ENCODE assay signal across 9 mouse cellular contexts in the genomic region with DNA sequence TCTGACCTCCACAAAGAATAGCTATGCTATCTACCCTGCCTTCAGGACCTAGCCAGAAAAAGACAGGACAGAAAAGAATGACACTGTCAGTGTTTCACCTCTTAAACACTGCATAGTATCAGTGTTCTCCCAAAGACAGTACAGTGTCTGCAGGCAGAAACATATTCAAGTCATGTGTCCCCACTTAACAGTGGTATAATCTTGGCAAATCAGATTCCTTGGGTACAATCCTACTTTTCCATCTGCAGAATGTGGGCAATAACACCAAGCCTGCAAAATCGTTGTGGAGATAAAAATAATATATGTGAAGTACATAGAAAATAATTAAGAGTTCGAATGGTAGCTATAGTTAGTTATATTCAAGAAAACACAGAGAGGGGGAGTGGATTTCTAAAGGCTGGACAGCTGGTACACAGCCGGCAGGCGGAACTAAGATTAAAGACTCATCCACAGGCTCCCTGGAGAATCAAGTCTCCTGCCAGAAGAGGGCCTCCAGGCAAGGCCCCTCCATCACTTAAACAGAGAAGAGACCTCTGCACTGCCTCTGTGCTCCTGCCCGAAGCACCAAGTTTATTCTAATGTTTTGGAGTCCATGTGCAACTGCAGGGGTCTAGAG. TPM values are rescaled to one million over a fixed set of nuclear protein-coding genes. Genes with fewer than 3 reads are reported as not detected.
DNase-seq lines count a peak whose midpoint lies in the region; ATAC-seq and TF ChIP-seq lines count a peak whose summit lies in the region.
"Had no signal": no experiment of that assay in that cellular context is flagged by ENCODE, and none has a peak within 500 bp of the region (broad histone marks: within the 10 kb centered on the region; RNA-seq: fewer than 3 reads in every experiment).

No protein-coding gene starts in this region.

- no peak for TF ChIP-seq CTCF in hindbrain, postnatal 0 days (IDR thresholded peaks at IDR 0.05; ENCODE audit: low read depth)

- peak; percentile 26 for DNase-seq in hindbrain, postnatal 0 days (ENCODE audit: low spot score)
- DNase-seq in layer of hippocampus, postnatal 10 days (ENCODE audit: low spot score in 2 of 2), result peak; percentile 10 to 27
- peak; percentile 31 for DNase-seq in right cerebral cortex, postnatal 14 days

- no peaks in the 10 kb centered on the region for H3K36me3 ChIP-seq in hindbrain, postnatal 0 days (ENCODE audit: insufficient read depth, low read length)
- H3K36me3 ChIP-seq in hindbrain, embryonic 12.5 days, result no peaks in the 10 kb centered on the region
- no peaks in the 10 kb centered on the region for H3K36me3 ChIP-seq in intestine, embryonic 16.5 days (ENCODE audit: control insufficient read depth, insufficient read depth, low read length)
- H3K36me3 ChIP-seq in kidney, embryonic 16.5 days (ENCODE audit: insufficient read depth, low read length), result no peaks in the 10 kb centered on the region
- no peaks in the 10 kb centered on the region for H3K36me3 ChIP-seq in forebrain, embryonic 13.5 days (ENCODE audit: poor library complexity, severe bottlenecking)
- H3K36me3 ChIP-seq: neural tube, embryonic 12.5 days had no signal

- no peaks in the 10 kb centered on the region for H3K4me1 ChIP-seq in hindbrain, postnatal 0 days (ENCODE audit: insufficient read depth, low read length)
- no peaks in the 10 kb centered on the region for H3K4me1 ChIP-seq in hindbrain, embryonic 12.5 days
- no peaks in the 10 kb centered on the region for H3K4me1 ChIP-seq in intestine, embryonic 16.5 days (ENCODE audit: control insufficient read depth, insufficient read depth, low read length)
- no peaks in the 10 kb centered on the region for H3K4me1 ChIP-seq in kidney, embryonic 16.5 days (ENCODE audit: insufficient read depth, low read length)
- H3K4me1 ChIP-seq in forebrain, embryonic 13.5 days, result no peaks in the 10 kb centered on the region
- H3K4me1 ChIP-seq: neural tube, embryonic 12.5 days had no signal

- H3K4me2 ChIP-seq in hindbrain, postnatal 0 days (ENCODE audit: low read depth, low read length), result no peak overlapping the region
- H3K4me2 ChIP-seq in hindbrain, embryonic 12.5 days (replicated peaks), result no peak overlapping the region
- no peak overlapping the region for H3K4me2 ChIP-seq in intestine, embryonic 16.5 days (ENCODE audit: low read depth, low read length)
- no peak overlapping the region for H3K4me2 ChIP-seq in kidney, embryonic 16.5 days (replicated peaks; ENCODE audit: low read depth, low read length)
- no peak overlapping the region for H3K4me2 ChIP-seq in forebrain, embryonic 13.5 days
- H3K4me2 ChIP-seq: neural tube, embryonic 12.5 days had no signal

- no peaks in the 10 kb centered on the region for H3K9me3 ChIP-seq in hindbrain, postnatal 0 days (ENCODE audit: low read length)
- no peaks in the 10 kb centered on the region for H3K9me3 ChIP-seq in hindbrain, embryonic 12.5 days (replicated peaks)
- no peaks in the 10 kb centered on the region for H3K9me3 ChIP-seq in intestine, embryonic 16.5 days (ENCODE audit: control insufficient read depth, low read length)
- H3K9me3 ChIP-seq in kidney, embryonic 16.5 days (ENCODE audit: low read length), result no peaks in the 10 kb centered on the region
- H3K9me3 ChIP-seq in forebrain, embryonic 13.5 days (replicated peaks), result no peaks in the 10 kb centered on the region
- H3K9me3 ChIP-seq: neural tube, embryonic 12.5 days had no signal

- H3K4me3 ChIP-seq in hindbrain, postnatal 0 days (ENCODE audit: low read length), result no peak overlapping the region
- H3K4me3 ChIP-seq in hindbrain, embryonic 12.5 days, result no peak overlapping the region
- no peak overlapping the region for H3K4me3 ChIP-seq in intestine, embryonic 16.5 days (ENCODE audit: low read length)
- H3K4me3 ChIP-seq in kidney, embryonic 16.5 days (ENCODE audit: low read length), result no peak overlapping the region
- H3K4me3 ChIP-seq in forebrain, embryonic 13.5 days, result no peak overlapping the region
- H3K4me3 ChIP-seq: neural tube, embryonic 12.5 days had no signal

- H3K27ac ChIP-seq in hindbrain, postnatal 0 days, result no peak overlapping the region
- H3K27ac ChIP-seq in hindbrain, embryonic 12.5 days, result no peak overlapping the region
- H3K27ac ChIP-seq in intestine, embryonic 16.5 days (ENCODE audit: low read length), result no peak overlapping the region
- H3K27ac ChIP-seq in kidney, embryonic 16.5 days (ENCODE audit: low read length), result no peak overlapping the region
- H3K27ac ChIP-seq in forebrain, embryonic 13.5 days, result no peak overlapping the region
- H3K27ac ChIP-seq: neural tube, embryonic 12.5 days had no signal

- WGBS in hindbrain, postnatal 0 days, result 53% methylated on average over 5 of the region's 5 CpGs
- 70% methylated on average over 5 of the region's 5 CpGs for WGBS in hindbrain, embryonic 12.5 days
- 54% methylated on average over 5 of the region's 5 CpGs for WGBS in intestine, embryonic 16.5 days
- 67% methylated on average over 5 of the region's 5 CpGs for WGBS in kidney, embryonic 16.5 days
- 75% methylated on average over 5 of the region's 5 CpGs for WGBS in forebrain, embryonic 13.5 days

- no peak overlapping the region for H3K9ac ChIP-seq in hindbrain, postnatal 0 days (replicated peaks; ENCODE audit: low read length)
- no peak overlapping the region for H3K9ac ChIP-seq in hindbrain, embryonic 12.5 days
- H3K9ac ChIP-seq in intestine, embryonic 16.5 days (ENCODE audit: low read depth, low read length), result no peak overlapping the region
- H3K9ac ChIP-seq in kidney, embryonic 16.5 days (replicated peaks; ENCODE audit: low read length), result no peak overlapping the region
- H3K9ac ChIP-seq in forebrain, embryonic 13.5 days, result no peak overlapping the region
- H3K9ac ChIP-seq: neural tube, embryonic 12.5 days had no signal

- no peaks in the 10 kb centered on the region for H3K27me3 ChIP-seq in hindbrain, postnatal 0 days (ENCODE audit: insufficient read depth, low read length)
- no peaks in the 10 kb centered on the region for H3K27me3 ChIP-seq in hindbrain, embryonic 12.5 days
- no peaks in the 10 kb centered on the region for H3K27me3 ChIP-seq in intestine, embryonic 16.5 days (replicated peaks; ENCODE audit: control insufficient read depth, insufficient read depth, low read length)
- H3K27me3 ChIP-seq in kidney, embryonic 16.5 days (ENCODE audit: insufficient read depth, low read length), result no peaks in the 10 kb centered on the region
- H3K27me3 ChIP-seq in forebrain, embryonic 13.5 days, result no peaks in the 10 kb centered on the region
- H3K27me3 ChIP-seq: neural tube, embryonic 12.5 days had no signal

- ATAC-seq in hindbrain, postnatal 0 days, result 0 out of 2 replicates have a peak, but pooled peaks have one; percentile 35
- ATAC-seq in hindbrain, embryonic 12.5 days (ENCODE audit: low FRiP score), result no peak
- ATAC-seq in common myeloid progenitor, adult 5-6 weeks (replicated peaks; ENCODE audit: low read depth, poor library complexity, severe bottlenecking), result peak; percentile 30; the same call in 1 of the 2 replicates
- ATAC-seq in intestine, embryonic 16.5 days, result no peak
- ATAC-seq in kidney, embryonic 16.5 days (ENCODE audit: low FRiP score, low TSS enrichment), result no peak
- ATAC-seq in forebrain, embryonic 13.5 days, result no peak

RNA-seq across cellular contexts. Expression of a gene that starts 53.4 kb away (rescaled TPM):
- 21.6 and 33.1 TPM in 2 replicates for total RNA-seq in hindbrain, postnatal 0 days (2014; rRNA removed)
- 23.5 and 24.3 TPM in 2 replicates for polyA plus RNA-seq in hindbrain, postnatal 0 days (2015; fragmentation: Nextera tagmentation; extraction: Ambion mirVana)
- 44.7 and 50.0 TPM in 2 replicates for polyA plus RNA-seq in hindbrain, embryonic 12.5 days (2016; fragmentation: Nextera tagmentation; extraction: Ambion mirVana)
- total RNA-seq in common myeloid progenitor, adult 5-6 weeks (2017), result 546 and 601 TPM in 2 replicates
- total RNA-seq in layer of hippocampus, postnatal 10 days (2021), result 10 to 100 TPM; 26.5 to 28.1 TPM
- 56.2 and 59.3 TPM in 2 replicates for polyA plus RNA-seq in intestine, embryonic 16.5 days (2015; fragmentation: Nextera tagmentation; extraction: Ambion mirVana)
- 106 and 114 TPM in 2 replicates for polyA plus RNA-seq in kidney, embryonic 16.5 days (2015; fragmentation: Nextera tagmentation; extraction: Ambion mirVana)
- 31.8 and 33.2 TPM in 2 replicates for polyA plus RNA-seq in forebrain, embryonic 13.5 days (2015; fragmentation: Nextera tagmentation; extraction: Ambion mirVana)

Comparison
In these comparisons a context has a peak if more than half of its experiments do, and no peak if none do; other contexts are left out.
1. ATAC-seq: peak in hindbrain, postnatal 0 days (single experiment) and common myeloid progenitor, adult 5-6 weeks (single experiment); none in hindbrain, embryonic 12.5 days (single experiment), intestine, embryonic 16.5 days (single experiment), kidney, embryonic 16.5 days (single experiment) and forebrain, embryonic 13.5 days (single experiment).
2. Peak in every context shown above with its lines, with median percentiles within 50 percentile points of each other: DNase-seq.